Mouse (Mus musculus) frontal cortex, postnatal 36 days (tissue): ENCODE measurements around the gene Pigl.

ENCODE experiments used
- DNase-seq, 2 experiments: peaks; one replicate each; pipeline ENCODE4 v3.0.0; 2022; ENCODE audit warnings: low spot score in 2 of 2

The Pigl gene

DNA sequence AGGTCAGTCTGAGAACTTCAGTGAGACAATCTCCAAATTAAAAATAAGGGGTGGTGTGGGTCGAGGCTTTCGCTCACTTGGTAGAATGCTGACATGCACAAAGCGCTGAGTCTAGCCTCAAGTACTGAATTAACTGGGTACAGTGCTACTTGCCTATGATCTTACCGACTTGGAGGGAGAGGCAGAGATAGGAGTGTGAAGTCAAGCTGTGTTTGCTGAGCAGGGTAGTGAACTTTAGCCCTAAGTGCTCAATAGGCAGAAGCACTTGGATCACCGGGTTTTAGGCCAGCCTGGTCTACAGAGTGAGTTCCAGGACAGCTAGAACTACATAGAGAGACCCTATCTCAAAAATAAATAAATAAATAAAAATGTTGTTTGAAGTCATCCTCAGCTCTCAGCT is 98.9 kb downstream of the Pigl start:
- DNase-seq, result no peak

DNA sequence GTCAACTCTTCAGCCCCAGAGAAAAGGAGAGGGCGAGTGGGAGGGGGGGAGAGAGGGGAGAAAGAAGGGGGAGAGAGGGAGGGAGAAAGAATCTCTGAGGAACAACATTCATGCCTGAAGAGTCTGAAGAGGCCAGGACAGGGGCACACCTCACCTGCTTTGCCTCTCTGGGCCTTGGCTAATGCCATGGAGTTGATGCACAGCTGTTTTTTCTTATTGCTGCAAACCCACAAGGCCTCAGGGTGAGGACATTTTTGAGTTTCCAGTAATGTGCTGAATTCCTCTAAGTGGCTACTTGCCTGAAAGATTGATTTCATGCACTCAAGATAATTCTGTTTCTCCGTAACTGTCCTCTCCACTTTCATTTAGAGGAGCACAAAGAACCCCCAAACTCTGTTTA is 99.9 kb downstream of the Pigl start:
- DNase-seq, result no peak

DNA sequence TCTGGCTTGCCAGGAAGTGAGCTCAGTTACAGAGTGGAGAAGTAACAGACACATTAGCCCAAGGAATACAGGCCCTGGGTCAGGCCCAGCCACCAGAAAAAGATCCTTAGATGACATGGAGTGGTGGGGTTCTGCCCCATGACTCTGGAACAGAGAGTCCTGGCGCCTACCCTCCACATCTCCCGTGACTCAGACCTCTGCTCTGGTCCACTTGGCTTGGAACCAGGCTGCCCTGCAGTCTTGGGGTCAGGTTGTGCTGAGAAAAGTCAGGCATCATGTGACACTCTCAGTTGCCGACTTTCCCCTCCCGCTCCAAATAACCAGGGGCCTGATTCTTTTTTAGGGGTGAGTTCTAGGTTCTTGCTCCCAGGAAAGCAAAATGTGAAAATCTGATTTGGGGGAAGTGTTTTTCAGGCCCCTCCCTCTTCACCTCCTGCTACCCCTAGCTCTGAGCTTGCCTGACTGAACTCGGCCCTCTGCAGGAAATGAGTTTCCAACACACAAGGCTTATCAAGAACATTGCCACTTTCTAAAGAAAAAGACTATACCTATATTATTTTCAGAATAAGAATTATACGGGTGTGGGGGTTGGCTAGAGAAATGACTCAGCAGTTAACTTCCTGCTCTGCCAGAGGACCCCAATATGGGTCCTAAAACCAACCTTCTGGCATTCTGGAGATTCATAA is 100.8 kb downstream of the Pigl start:
- DNase-seq, result no peak

DNA sequence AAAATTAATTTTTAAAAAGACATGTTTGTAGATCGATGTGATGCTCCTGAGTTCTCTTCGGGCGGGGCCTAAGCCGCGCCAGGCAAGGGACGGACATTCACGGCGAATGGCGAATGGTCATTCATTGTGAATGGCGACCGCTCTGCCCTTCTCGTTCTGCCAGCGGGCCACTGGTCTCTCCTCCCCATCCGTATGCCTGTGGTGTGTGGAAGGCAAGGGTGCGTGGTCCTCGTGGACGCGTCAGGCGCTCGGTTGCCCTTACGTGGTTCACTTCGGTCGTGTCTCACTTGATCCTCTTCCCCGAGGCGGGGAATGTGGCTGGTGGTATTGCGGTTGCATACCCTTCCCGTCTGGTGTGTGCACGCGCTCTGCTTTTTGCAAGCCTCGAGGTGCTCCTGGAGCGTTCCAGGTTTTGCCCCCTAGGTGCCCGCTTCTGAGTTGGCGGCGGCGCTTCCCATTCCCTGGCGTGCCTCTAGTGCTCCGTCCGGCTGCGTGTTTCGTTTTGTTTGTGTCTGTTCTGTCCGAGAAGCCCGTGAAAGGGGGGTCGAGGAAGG is 102.3 kb downstream of the Pigl start:
- DNase-seq, result no peak

DNA sequence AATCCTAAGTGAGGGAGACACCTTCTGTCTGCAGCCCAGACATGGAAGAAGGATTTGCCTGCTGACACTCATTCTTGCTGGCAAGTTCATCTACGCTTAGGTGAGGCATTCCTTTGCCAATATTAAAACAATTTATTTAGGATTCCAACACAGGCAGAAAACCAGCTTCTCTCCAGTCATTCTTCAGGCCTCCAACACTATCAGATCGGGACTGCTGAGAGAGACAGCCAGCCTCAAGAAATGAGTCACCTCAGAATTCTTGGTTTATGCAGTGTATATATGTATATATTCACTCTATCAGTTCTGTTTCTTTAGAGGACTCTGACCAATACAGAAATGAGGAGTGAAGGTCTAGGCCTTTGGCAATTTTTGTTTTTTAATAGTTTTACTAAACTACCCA is 105.3 kb downstream of the Pigl start:
- no peak for DNase-seq
